ENCODE assay signal across 10 mouse cellular contexts in genomic region chr17:52312043-52312442, GRCm38 (mm10).
"Had no signal": no experiment of that assay in that cellular context is flagged by ENCODE, and none has a peak within 500 bp of the region (broad histone marks: within the 10 kb centered on the region; RNA-seq: fewer than 3 reads in every experiment).

No protein-coding gene starts in this region.

- DNase-seq: kidney, adult 11 months; kidney, adult 8-10 months; kidney, postnatal 10 days; kidney, postnatal 36 days; liver; lung, adult 18-20 months; lung, postnatal 10 days; lung, postnatal 36 days; midbrain, embryonic 14.5 days; retina, postnatal 1 day had no signal
